Mouse (Mus musculus) embryonic fibroblast, embryonic 13.5 days (primary cell): ENCODE results near the gene Pycr2.

Source experiments
- CTCF ChIP-seq: IDR thresholded peaks from 2 replicates; pipeline ENCODE4 v1.5.1; 2011; ENCODE audit warnings: mild to moderate bottlenecking, control low read depth, low read length, moderate library complexity, borderline replicate concordance; ENCODE audit not compliant: insufficient read depth
- POLR2A ChIP-seq: IDR thresholded peaks from 2 replicates; pipeline ENCODE4 v1.6.1; 2011; ENCODE audit warnings: low read depth, mild to moderate bottlenecking, control low read depth, low read length, moderate library complexity

- TF ChIP-seq POLR2A (no peak), CTCF (no peak)
Measured at GRCm38 (mm10) chr1:180903666-180904038, 441 bp upstream of the Pycr2 start.
